Mouse (Mus musculus): ENCODE data around the gene Hs6st3. TPM values are rescaled to one million over a fixed set of nuclear protein-coding genes. Genes with fewer than 3 reads are reported as not detected.

Hs6st3 gene
- polyA plus RNA-seq, 1 experiment, result not detected

DNA sequence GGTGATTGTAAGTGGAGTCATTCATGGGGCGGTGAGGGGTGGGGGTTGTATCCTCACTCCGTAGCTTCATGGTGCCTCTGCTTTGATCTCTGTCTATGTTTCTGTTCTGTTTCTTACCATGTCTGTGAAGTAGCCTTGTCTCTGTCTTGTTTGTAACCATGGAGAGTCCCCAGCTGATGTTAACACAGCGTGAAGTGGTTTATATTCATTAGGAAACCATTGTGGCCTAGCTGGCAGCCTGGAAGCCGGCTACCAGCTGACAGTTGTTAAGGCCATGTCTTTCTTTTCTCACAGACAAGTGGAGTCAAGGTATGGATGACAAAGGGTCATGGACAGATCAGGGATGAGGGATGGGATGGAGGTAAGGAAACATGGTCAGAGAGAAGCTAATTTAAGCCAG lies 12.3 kb upstream of the Hs6st3 start:
- Histone ChIP-seq H3K36me3 (ENCODE audit: control insufficient read depth) (no peaks in the 10 kb centered on the region), H3K4me3 (replicated peaks) (no peak overlapping the region), H3K4me1 (ENCODE audit: control insufficient read depth) (no peaks in the 10 kb centered on the region), H3K27me3 (ENCODE audit: control insufficient read depth) (no peaks in the 10 kb centered on the region), H3K9me3 (ENCODE audit: control insufficient read depth, low read length) (no peaks in the 10 kb centered on the region)
- TF ChIP-seq TAL1 (IDR thresholded peaks at IDR 0.05; ENCODE audit: low read length) (no peak), GATA1 (IDR thresholded peaks at IDR 0.05; ENCODE audit: low read length) (no peak)

DNA sequence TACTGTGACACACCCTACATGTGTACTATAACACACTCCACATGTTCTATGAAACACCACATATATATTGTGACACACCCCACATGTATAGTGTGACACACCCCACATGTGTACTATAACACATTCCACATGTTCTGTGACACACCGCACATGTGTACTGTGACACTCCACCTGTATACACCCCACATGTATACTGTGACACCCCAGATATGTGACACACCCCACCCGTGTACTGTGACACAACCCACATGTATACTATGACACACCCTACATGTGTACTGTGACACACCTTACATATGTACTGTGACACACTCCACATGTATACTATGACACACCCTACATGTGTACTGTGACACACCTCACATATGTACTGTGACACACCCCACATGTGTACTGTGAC lies 10.8 kb upstream of the Hs6st3 start:
- Histone ChIP-seq H3K27me3 (ENCODE audit: control insufficient read depth) (no peaks in the 10 kb centered on the region), H3K4me3 (replicated peaks) (no peak overlapping the region), H3K36me3 (ENCODE audit: control insufficient read depth) (no peaks in the 10 kb centered on the region), H3K9me3 (ENCODE audit: control insufficient read depth, low read length) (no peaks in the 10 kb centered on the region), H3K4me1 (ENCODE audit: control insufficient read depth) (no peaks in the 10 kb centered on the region)
- no peak for TF ChIP-seq GATA1 (IDR thresholded peaks at IDR 0.05; ENCODE audit: low read length)
- TF ChIP-seq TAL1 (IDR thresholded peaks at IDR 0.05; ENCODE audit: low read length), result no peak

DNA sequence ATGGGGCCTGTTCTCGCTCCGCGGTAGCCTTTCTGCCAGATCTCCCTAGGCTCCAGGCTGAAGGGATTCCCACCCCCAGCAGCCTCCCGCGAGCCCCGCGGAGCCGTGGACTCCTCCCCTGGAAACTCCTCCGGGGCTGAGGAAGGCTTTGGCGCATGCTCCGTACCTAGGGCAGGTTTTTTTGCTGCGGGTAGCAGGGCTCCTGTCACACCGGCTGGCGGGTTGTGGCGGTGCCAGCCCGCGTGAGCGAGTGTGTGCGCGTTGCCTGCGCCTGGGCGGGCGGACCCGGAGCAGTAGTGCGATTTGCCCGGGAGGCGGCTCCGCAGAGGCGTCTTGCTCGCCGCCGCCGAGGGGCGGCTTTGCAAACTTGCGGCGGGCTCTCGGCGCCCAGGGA lies 632 bp upstream of the Hs6st3 start:
- Histone ChIP-seq H3K4me3 (replicated peaks) (peak overlapping the region; percentile 30), H3K9me3 (ENCODE audit: control insufficient read depth, low read length) (peaks cover 2% of the 10 kb centered on the region; the same call in 1 of the 2 replicates), H3K27me3 (ENCODE audit: control insufficient read depth) (peaks cover 50% of the 10 kb centered on the region), H3K4me1 (ENCODE audit: control insufficient read depth) (no peaks in the 10 kb centered on the region), H3K36me3 (ENCODE audit: control insufficient read depth) (no peaks in the 10 kb centered on the region)
- no peak for TF ChIP-seq GATA1 (IDR thresholded peaks at IDR 0.05; ENCODE audit: low read length)
- TF ChIP-seq TAL1 (IDR thresholded peaks at IDR 0.05; ENCODE audit: low read length), result no peak

DNA sequence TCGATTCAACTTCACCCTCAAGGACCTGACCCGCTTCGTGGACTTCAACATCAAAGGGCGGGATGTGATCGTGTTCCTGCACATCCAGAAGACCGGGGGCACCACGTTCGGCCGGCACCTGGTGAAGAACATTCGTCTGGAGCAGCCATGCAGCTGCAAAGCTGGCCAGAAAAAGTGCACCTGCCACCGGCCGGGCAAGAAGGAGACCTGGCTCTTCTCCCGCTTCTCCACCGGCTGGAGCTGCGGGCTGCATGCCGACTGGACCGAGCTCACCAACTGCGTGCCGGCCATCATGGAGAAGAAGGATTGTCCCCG lies 602 bp downstream of the Hs6st3 start:
- H3K36me3 ChIP-seq (ENCODE audit: control insufficient read depth), result no peaks in the 10 kb centered on the region
- H3K9me3 ChIP-seq (ENCODE audit: control insufficient read depth, low read length), result no peaks in the 10 kb centered on the region; the same call in 1 of the 2 replicates
- H3K4me3 ChIP-seq (replicated peaks), result no peak overlapping the region
- TF ChIP-seq GATA1 (IDR thresholded peaks at IDR 0.05; ENCODE audit: low read length), result no peak
- no peak for TF ChIP-seq TAL1 (IDR thresholded peaks at IDR 0.05; ENCODE audit: low read length)
- H3K27me3 ChIP-seq (ENCODE audit: control insufficient read depth), result peaks cover 50% of the 10 kb centered on the region
- H3K4me1 ChIP-seq (ENCODE audit: control insufficient read depth), result no peaks in the 10 kb centered on the region

DNA sequence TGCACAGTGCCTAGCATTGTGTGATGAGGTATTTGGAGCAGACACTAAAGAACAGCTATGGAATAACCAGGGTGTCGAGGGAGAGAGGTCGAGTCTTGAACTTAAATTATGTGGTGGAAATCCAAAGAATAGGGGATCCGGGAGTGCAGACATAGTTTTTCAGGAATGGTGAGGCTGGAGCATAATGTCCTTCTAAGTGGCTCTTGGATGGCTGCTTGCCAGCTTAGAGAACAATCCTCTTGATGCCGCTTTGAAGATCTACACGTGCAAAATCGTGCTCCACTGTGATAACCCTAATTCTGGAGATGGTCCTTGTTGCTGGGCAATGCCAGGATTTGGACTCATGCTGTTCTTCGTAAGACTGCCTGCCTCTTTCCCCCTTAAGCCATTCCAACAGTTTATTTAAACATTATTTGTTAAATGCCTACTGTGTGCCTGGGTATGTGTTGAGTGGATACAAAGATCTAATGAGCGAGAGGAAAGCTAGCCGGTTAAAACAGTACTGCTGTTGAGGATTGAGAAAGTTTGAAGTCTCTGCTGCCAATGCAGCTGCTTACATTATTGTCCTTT lies 1.3 kb downstream of the Hs6st3 start:
- Histone ChIP-seq H3K36me3 (ENCODE audit: control insufficient read depth) (no peaks in the 10 kb centered on the region), H3K4me1 (ENCODE audit: control insufficient read depth) (no peaks in the 10 kb centered on the region), H3K4me3 (replicated peaks) (no peak overlapping the region), H3K27me3 (ENCODE audit: control insufficient read depth) (peaks cover 50% of the 10 kb centered on the region), H3K9me3 (ENCODE audit: control insufficient read depth, low read length) (no peaks in the 10 kb centered on the region; the same call in 1 of the 2 replicates)
- TF ChIP-seq GATA1 (IDR thresholded peaks at IDR 0.05; ENCODE audit: low read length), result no peak
- no peak for TF ChIP-seq TAL1 (IDR thresholded peaks at IDR 0.05; ENCODE audit: low read length)

DNA sequence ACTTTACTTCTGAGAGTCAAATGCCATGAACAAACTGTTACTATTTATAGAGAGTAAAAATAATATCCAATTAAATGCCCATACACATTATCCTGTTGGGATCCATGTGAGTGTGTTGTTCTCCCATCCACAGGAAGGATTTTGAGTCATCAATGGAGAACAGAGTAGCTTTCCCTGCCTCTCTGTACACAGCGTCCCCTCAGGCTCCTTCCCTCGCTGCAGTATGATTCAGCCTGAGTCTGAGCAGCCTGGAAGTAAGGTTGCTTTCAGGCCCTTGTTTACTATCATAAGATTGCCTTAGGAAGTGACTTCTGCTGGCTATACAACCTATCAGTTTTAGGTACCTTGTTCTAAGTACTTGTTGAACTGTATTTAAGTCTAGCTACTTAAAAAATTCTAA lies 14.9 kb downstream of the Hs6st3 start:
- no peak for TF ChIP-seq TAL1 (IDR thresholded peaks at IDR 0.05; ENCODE audit: low read length)
- no peak for TF ChIP-seq GATA1 (IDR thresholded peaks at IDR 0.05; ENCODE audit: low read length)
- no peaks in the 10 kb centered on the region for H3K27me3 ChIP-seq (ENCODE audit: control insufficient read depth)
- H3K4me1 ChIP-seq (ENCODE audit: control insufficient read depth), result no peaks in the 10 kb centered on the region
- no peaks in the 10 kb centered on the region for H3K36me3 ChIP-seq (ENCODE audit: control insufficient read depth)
- H3K4me3 ChIP-seq (replicated peaks), result no peak overlapping the region
- peaks cover 5% of the 10 kb centered on the region for H3K9me3 ChIP-seq (ENCODE audit: control insufficient read depth, low read length)

DNA sequence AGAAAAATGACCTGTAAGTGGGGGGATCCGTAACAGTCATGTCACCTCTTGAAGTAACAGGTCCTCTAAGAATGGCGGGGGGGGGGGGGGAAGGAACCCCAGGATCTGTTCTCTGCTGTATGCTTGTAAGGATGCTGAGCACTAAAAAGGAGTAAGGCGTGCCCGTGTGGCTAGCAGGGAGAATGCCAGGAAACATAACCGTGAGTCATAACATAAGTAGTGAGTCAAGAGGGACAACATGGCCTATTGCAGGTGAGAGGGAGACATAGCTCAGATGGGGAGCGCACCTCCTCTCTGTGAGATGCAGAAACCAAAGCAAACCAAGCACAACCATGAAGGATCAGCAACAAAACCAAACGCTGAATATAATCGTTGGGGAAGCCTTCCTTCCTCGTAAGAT lies 55.8 kb downstream of the Hs6st3 start:
- Histone ChIP-seq H3K36me3 (ENCODE audit: control insufficient read depth) (no peaks in the 10 kb centered on the region), H3K27me3 (ENCODE audit: control insufficient read depth) (no peaks in the 10 kb centered on the region), H3K4me3 (replicated peaks) (no peak overlapping the region), H3K9me3 (ENCODE audit: control insufficient read depth, low read length) (peaks cover 2% of the 10 kb centered on the region; the same call in 1 of the 2 replicates), H3K4me1 (ENCODE audit: control insufficient read depth) (no peaks in the 10 kb centered on the region)
- TF ChIP-seq TAL1 (IDR thresholded peaks at IDR 0.05; ENCODE audit: low read length), result no peak
- no peak for TF ChIP-seq GATA1 (IDR thresholded peaks at IDR 0.05; ENCODE audit: low read length)

DNA sequence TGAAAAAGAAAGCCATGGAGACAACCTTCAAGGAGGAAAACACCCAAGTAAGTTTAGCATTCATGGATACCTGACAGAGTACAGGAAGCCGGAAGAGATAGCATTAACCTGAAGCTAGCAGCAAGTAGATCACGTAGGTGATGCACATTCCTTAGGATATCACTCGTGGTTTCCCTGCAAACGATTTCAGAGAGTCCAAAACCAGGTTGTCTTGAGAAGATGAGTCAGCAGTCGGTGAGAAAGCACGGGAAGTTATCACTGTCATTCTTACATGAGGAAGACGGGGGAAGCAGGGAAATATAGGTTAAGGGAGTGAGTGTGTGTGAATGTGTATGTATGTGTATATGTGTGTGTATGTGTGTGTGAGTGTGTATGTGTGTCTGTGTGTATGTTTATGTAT lies 65.4 kb downstream of the Hs6st3 start:
- Histone ChIP-seq H3K27me3 (ENCODE audit: control insufficient read depth) (no peaks in the 10 kb centered on the region), H3K4me1 (ENCODE audit: control insufficient read depth) (no peaks in the 10 kb centered on the region), H3K4me3 (replicated peaks) (no peak overlapping the region), H3K9me3 (ENCODE audit: control insufficient read depth, low read length) (peaks cover 7% of the 10 kb centered on the region; the same call in 1 of the 2 replicates), H3K36me3 (ENCODE audit: control insufficient read depth) (no peaks in the 10 kb centered on the region)
- no peak for TF ChIP-seq GATA1 (IDR thresholded peaks at IDR 0.05; ENCODE audit: low read length)
- no peak for TF ChIP-seq TAL1 (IDR thresholded peaks at IDR 0.05; ENCODE audit: low read length)

DNA sequence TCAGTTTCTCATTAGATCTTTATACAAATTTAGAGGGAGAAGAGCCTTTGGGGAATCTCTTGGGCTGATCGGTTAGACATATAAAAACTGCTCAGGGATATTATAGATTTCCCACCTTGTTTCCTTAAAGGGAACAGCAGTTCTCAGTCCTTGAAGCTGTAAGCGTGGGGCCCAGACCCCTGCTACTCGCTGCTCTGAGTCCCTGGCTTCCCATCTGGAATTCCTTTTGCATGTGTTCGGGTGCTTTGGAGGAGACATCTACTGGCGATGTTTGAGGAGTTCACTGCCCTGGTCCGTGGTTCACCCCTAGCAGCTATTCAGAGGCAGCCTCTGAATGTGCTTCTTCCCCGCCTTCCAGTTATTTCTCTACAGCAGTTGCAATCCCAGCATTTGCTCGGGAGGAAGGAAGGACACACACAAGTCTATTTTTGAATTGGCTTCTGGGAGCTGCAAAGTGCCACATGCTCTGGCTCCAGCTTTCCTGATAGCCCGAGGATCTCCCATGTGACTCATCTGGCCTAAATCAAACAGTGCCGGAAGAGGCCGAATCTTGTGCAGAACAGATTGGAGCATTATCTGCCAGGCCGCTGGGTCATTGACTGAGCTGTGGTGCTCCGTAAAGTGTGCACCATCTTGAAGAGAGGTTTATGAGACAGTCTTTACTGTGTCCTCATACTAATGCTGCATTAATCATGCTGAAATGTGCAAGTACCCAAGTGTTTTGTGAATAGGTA lies 77.6 kb downstream of the Hs6st3 start:
- Histone ChIP-seq H3K9me3 (ENCODE audit: control insufficient read depth, low read length) (peaks cover 8% of the 10 kb centered on the region), H3K27me3 (ENCODE audit: control insufficient read depth) (no peaks in the 10 kb centered on the region), H3K36me3 (ENCODE audit: control insufficient read depth) (no peaks in the 10 kb centered on the region), H3K4me1 (ENCODE audit: control insufficient read depth) (no peaks in the 10 kb centered on the region), H3K4me3 (replicated peaks) (no peak overlapping the region)
- TF ChIP-seq TAL1 (IDR thresholded peaks at IDR 0.05; ENCODE audit: low read length) (no peak), GATA1 (IDR thresholded peaks at IDR 0.05; ENCODE audit: low read length) (no peak)
